Mouse (Mus musculus): Measurements from ENCODE around the gene Rin1. TPM values are rescaled to one million over a fixed set of nuclear protein-coding genes. Genes with fewer than 3 reads are reported as not detected.
A peak's percentile ranks its signal among the peaks of the same experiment; 100 is the strongest.

Gene Rin1
- polyA plus RNA-seq, 1 experiment from 2014 or later, result 1.2 TPM

GRCm38 (mm10) chr19:5094746-5095417 lies 44.6 kb downstream of the Rin1 start:
- Histone ChIP-seq H3K27ac (replicated peaks; ENCODE audit: low read depth, low read length) (no peak overlapping the region), H3K9ac (replicated peaks; ENCODE audit: low read length) (no peak overlapping the region), H3K4me2 (ENCODE audit: low read depth, low read length) (no peak overlapping the region), H3K4me1 (ENCODE audit: control insufficient read depth, insufficient read depth, low read length) (peaks cover 13% of the 10 kb centered on the region), H3K4me3 (ENCODE audit: low read depth, low read length) (peak overlapping the region; percentile 6; the same call in 1 of the 2 replicates), H3K36me3 (replicated peaks; ENCODE audit: control insufficient read depth, insufficient read depth, low read depth, low read length) (peaks cover under 1% of the 10 kb centered on the region), H3K27me3 (ENCODE audit: control insufficient read depth, insufficient read depth, low read length) (no peaks in the 10 kb centered on the region; the same call in 1 of the 2 replicates), H3K9me3 (replicated peaks; ENCODE audit: control insufficient read depth, low read length) (no peaks in the 10 kb centered on the region)
- ATAC-seq (replicated peaks; ENCODE audit: insufficient number of reproducible peaks, low FRiP score, low TSS enrichment, low read depth) (no peak; the same call in 1 of the 2 replicates), DNase-seq (ENCODE audit: low spot score) (no peak)
- 45% methylated on average over 11 of the region's 11 CpGs for WGBS

GRCm38 (mm10) chr19:5095887-5096474 lies 45.7 kb downstream of the Rin1 start:
- ATAC-seq (replicated peaks; ENCODE audit: insufficient number of reproducible peaks, low FRiP score, low TSS enrichment, low read depth), result no peak
- peaks cover 13% of the 10 kb centered on the region for H3K4me1 ChIP-seq (ENCODE audit: control insufficient read depth, insufficient read depth, low read length)

GRCm38 (mm10) chr19:5097521-5098362 lies 47.5 kb downstream of the Rin1 start:
- peaks cover 13% of the 10 kb centered on the region for H3K4me1 ChIP-seq (ENCODE audit: control insufficient read depth, insufficient read depth, low read length)
- WGBS, result 3% methylated on average over 24 of the region's 31 CpGs
- peak overlapping the region; percentile 87 for H3K9ac ChIP-seq (replicated peaks; ENCODE audit: low read length)
- no peak overlapping the region; the same call in 1 of the 2 replicates for H3K27ac ChIP-seq (replicated peaks; ENCODE audit: low read depth, low read length)
- H3K4me3 ChIP-seq (ENCODE audit: low read depth, low read length), result peak overlapping the region; percentile 69
- DNase-seq (ENCODE audit: low spot score) (peak; percentile 56), ATAC-seq (replicated peaks; ENCODE audit: insufficient number of reproducible peaks, low FRiP score, low TSS enrichment, low read depth) (0 out of 2 replicates have a peak, but pooled peaks have one; percentile 16)
- peak overlapping the region; percentile 99 for H3K4me2 ChIP-seq (ENCODE audit: low read depth, low read length)
- no peaks in the 10 kb centered on the region; the same call in 1 of the 2 replicates for H3K27me3 ChIP-seq (ENCODE audit: control insufficient read depth, insufficient read depth, low read length)
- H3K9me3 ChIP-seq (replicated peaks; ENCODE audit: control insufficient read depth, low read length), result no peaks in the 10 kb centered on the region
- peaks cover 9% of the 10 kb centered on the region for H3K36me3 ChIP-seq (replicated peaks; ENCODE audit: control insufficient read depth, insufficient read depth, low read depth, low read length)

More at GRCm38 (mm10) chr19:5095887-5096474, 45.7 kb downstream of the Rin1 start:
- 11% methylated on average over 9 of the region's 9 CpGs for WGBS
- peaks cover 5% of the 10 kb centered on the region for H3K36me3 ChIP-seq (replicated peaks; ENCODE audit: control insufficient read depth, insufficient read depth, low read depth, low read length)
- H3K4me2 ChIP-seq (ENCODE audit: low read depth, low read length), result no peak overlapping the region; the same call in 1 of the 2 replicates
- no peak overlapping the region for H3K27ac ChIP-seq (replicated peaks; ENCODE audit: low read depth, low read length)
- DNase-seq (ENCODE audit: low spot score), result no peak
- no peak overlapping the region for H3K4me3 ChIP-seq (ENCODE audit: low read depth, low read length)
- no peaks in the 10 kb centered on the region for H3K9me3 ChIP-seq (replicated peaks; ENCODE audit: control insufficient read depth, low read length)
- 0 out of 2 replicates have a peak overlapping the region, but pooled peaks have one; percentile 35 for H3K9ac ChIP-seq (replicated peaks; ENCODE audit: low read length)
- no peaks in the 10 kb centered on the region; the same call in 1 of the 2 replicates for H3K27me3 ChIP-seq (ENCODE audit: control insufficient read depth, insufficient read depth, low read length)

- peaks cover 13% of the 10 kb centered on the region for H3K4me1 ChIP-seq (ENCODE audit: control insufficient read depth, insufficient read depth, low read length)
- H3K27ac ChIP-seq (replicated peaks; ENCODE audit: low read depth, low read length), result no peak within 1 kb of the TSS; the same call in 1 of the 2 replicates
- ATAC-seq (replicated peaks; ENCODE audit: insufficient number of reproducible peaks, low FRiP score, low TSS enrichment, low read depth) (peak; percentile 37; the same call in 1 of the 2 replicates), DNase-seq (ENCODE audit: low spot score) (peak; percentile 88)
- WGBS, result 5% methylated on average over 23 of the region's 48 CpGs
- peak within 1 kb of the TSS; percentile 87 for H3K9ac ChIP-seq (replicated peaks; ENCODE audit: low read length)
- no peaks in the 10 kb centered on the region for H3K9me3 ChIP-seq (replicated peaks; ENCODE audit: control insufficient read depth, low read length)
- H3K36me3 ChIP-seq (replicated peaks; ENCODE audit: control insufficient read depth, insufficient read depth, low read depth, low read length), result peaks cover 9% of the 10 kb centered on the region
- peak within 1 kb of the TSS; percentile 99 for H3K4me2 ChIP-seq (ENCODE audit: low read depth, low read length)
- H3K27me3 ChIP-seq (ENCODE audit: control insufficient read depth, insufficient read depth, low read length), result no peaks in the 10 kb centered on the region
- peak within 1 kb of the TSS; percentile 69 for H3K4me3 ChIP-seq (ENCODE audit: low read depth, low read length)
Measured at GRCm38 (mm10) chr19:5098363-5099143, 48.3 kb downstream of the Rin1 start, which contains the start of gene Cnih2. Cnih2 (minus strand) TSS chr19:5098521.

GRCm38 (mm10) chr19:5106074-5106473 lies 55.8 kb downstream of the Rin1 start:
- Histone ChIP-seq H3K27ac (replicated peaks; ENCODE audit: low read depth, low read length) (peak overlapping the region; percentile 82; the same call in 1 of the 2 replicates), H3K4me3 (ENCODE audit: low read depth, low read length) (peak overlapping the region; percentile 82), H3K4me2 (ENCODE audit: low read depth, low read length) (peak overlapping the region; percentile 88), H3K36me3 (replicated peaks; ENCODE audit: control insufficient read depth, insufficient read depth, low read depth, low read length) (peaks cover 5% of the 10 kb centered on the region), H3K4me1 (ENCODE audit: control insufficient read depth, insufficient read depth, low read length) (peaks cover 6% of the 10 kb centered on the region; the same call in 1 of the 2 replicates), H3K9me3 (replicated peaks; ENCODE audit: control insufficient read depth, low read length) (no peaks in the 10 kb centered on the region), H3K9ac (replicated peaks; ENCODE audit: low read length) (peak overlapping the region; percentile 85), H3K27me3 (ENCODE audit: control insufficient read depth, insufficient read depth, low read length) (no peaks in the 10 kb centered on the region)
- WGBS, result 17% methylated on average over 9 of the region's 9 CpGs
- DNase-seq (ENCODE audit: low spot score), result no peak
- ATAC-seq (replicated peaks; ENCODE audit: insufficient number of reproducible peaks, low FRiP score, low TSS enrichment, low read depth), result no peak

Other genes with a start within 250 kb of the Rin1 start
- gene Gm21992, start 238.9 kb upstream of the Rin1 start, polyA plus RNA-seq (2014; fragmentation: Nextera tagmentation; extraction: Ambion mirVana), result 18.4 and 25.8 TPM in 2 replicates
- 110 and 111 TPM in 2 replicates for gene Rbm14, start 238.8 kb upstream of the Rin1 start, polyA plus RNA-seq (2014; fragmentation: Nextera tagmentation; extraction: Ambion mirVana)
- 44.9 and 45.8 TPM in 2 replicates for gene Ccs, start 211.1 kb upstream of the Rin1 start, polyA plus RNA-seq (2014; fragmentation: Nextera tagmentation; extraction: Ambion mirVana)
- gene Ccdc87, start 211.1 kb upstream of the Rin1 start, polyA plus RNA-seq (2014; fragmentation: Nextera tagmentation; extraction: Ambion mirVana), result not detected in 2 replicates
- gene Ctsf, start 195.4 kb upstream of the Rin1 start, polyA plus RNA-seq (2014; fragmentation: Nextera tagmentation; extraction: Ambion mirVana), result 20.9 and 30.3 TPM in 2 replicates
- gene Actn3, start 172.6 kb upstream of the Rin1 start, polyA plus RNA-seq (2014; fragmentation: Nextera tagmentation; extraction: Ambion mirVana), result 4.3 and 5.6 TPM in 2 replicates
- 7.4 and 8.7 TPM in 2 replicates for gene Zdhhc24, start 171.8 kb upstream of the Rin1 start, polyA plus RNA-seq (2014; fragmentation: Nextera tagmentation; extraction: Ambion mirVana)
- gene Bbs1, start 143.9 kb upstream of the Rin1 start, polyA plus RNA-seq (2014; fragmentation: Nextera tagmentation; extraction: Ambion mirVana), result 4.7 and 4.8 TPM in 2 replicates
- 133 and 138 TPM in 2 replicates for gene Dpp3, start 122.2 kb upstream of the Rin1 start, polyA plus RNA-seq (2014; fragmentation: Nextera tagmentation; extraction: Ambion mirVana)
- 1.7 TPM in 2 replicates for gene Peli3, start 107.4 kb upstream of the Rin1 start, polyA plus RNA-seq (2014; fragmentation: Nextera tagmentation; extraction: Ambion mirVana)
- 164 and 173 TPM in 2 replicates for gene Mrpl11, start 88.3 kb upstream of the Rin1 start, polyA plus RNA-seq (2014; fragmentation: Nextera tagmentation; extraction: Ambion mirVana)
- not detected in 2 replicates for gene Npas4, start 60.2 kb upstream of the Rin1 start, polyA plus RNA-seq (2014; fragmentation: Nextera tagmentation; extraction: Ambion mirVana)
- gene Slc29a2, start 26.6 kb upstream of the Rin1 start, polyA plus RNA-seq (2014; fragmentation: Nextera tagmentation; extraction: Ambion mirVana), result 3.9 and 4.4 TPM in 2 replicates
- 38.5 and 40.8 TPM in 2 replicates for gene B4gat1, start 11.7 kb upstream of the Rin1 start, polyA plus RNA-seq (2014; fragmentation: Nextera tagmentation; extraction: Ambion mirVana)
- 0.96 and 1.6 TPM in 2 replicates for gene AC124502.3, start 11.6 kb upstream of the Rin1 start, polyA plus RNA-seq (2014; fragmentation: Nextera tagmentation; extraction: Ambion mirVana)
- 47.5 and 47.9 TPM in 2 replicates for gene Brms1, start 9.1 kb upstream of the Rin1 start, polyA plus RNA-seq (2014; fragmentation: Nextera tagmentation; extraction: Ambion mirVana)
- gene Cd248, start 17.6 kb downstream of the Rin1 start, polyA plus RNA-seq (2014; fragmentation: Nextera tagmentation; extraction: Ambion mirVana), result 43.1 and 48.4 TPM in 2 replicates
- 1.8 and 2.1 TPM in 2 replicates for gene Tmem151a, start 35.0 kb downstream of the Rin1 start, polyA plus RNA-seq (2014; fragmentation: Nextera tagmentation; extraction: Ambion mirVana)
- 62.8 and 75.8 TPM in 2 replicates for gene Yif1a, start 38.1 kb downstream of the Rin1 start, polyA plus RNA-seq (2014; fragmentation: Nextera tagmentation; extraction: Ambion mirVana)
- gene Cnih2, start 48.0 kb downstream of the Rin1 start, polyA plus RNA-seq (2014; fragmentation: Nextera tagmentation; extraction: Ambion mirVana), result 48.9 and 54.0 TPM in 2 replicates
- gene Rab1b, start 56.6 kb downstream of the Rin1 start, polyA plus RNA-seq (2014; fragmentation: Nextera tagmentation; extraction: Ambion mirVana), result 214 and 235 TPM in 2 replicates
- gene Klc2, start 68.1 kb downstream of the Rin1 start, polyA plus RNA-seq (2014; fragmentation: Nextera tagmentation; extraction: Ambion mirVana), result 18.9 and 19.8 TPM in 2 replicates
- 24.4 and 28.4 TPM in 2 replicates for gene Pacs1, start 222.6 kb downstream of the Rin1 start, polyA plus RNA-seq (2014; fragmentation: Nextera tagmentation; extraction: Ambion mirVana)
- 375 and 387 TPM in 2 replicates for gene Sf3b2, start 245.0 kb downstream of the Rin1 start, polyA plus RNA-seq (2014; fragmentation: Nextera tagmentation; extraction: Ambion mirVana)
- gene Gal3st3, start 247.8 kb downstream of the Rin1 start, polyA plus RNA-seq (2014; fragmentation: Nextera tagmentation; extraction: Ambion mirVana), result 8.5 and 11.3 TPM in 2 replicates

All from embryonic facial prominence, embryonic 11.5 days (tissue).